Mouse (Mus musculus): ENCODE results near the gene Gdf15. TPM values are rescaled to one million over a fixed set of nuclear protein-coding genes. Genes with fewer than 3 reads are reported as not detected.

The Gdf15 gene
- total and polyA plus RNA-seq, 3 experiments: 0.15 to 0.63 TPM; not detected in 1

DNA sequence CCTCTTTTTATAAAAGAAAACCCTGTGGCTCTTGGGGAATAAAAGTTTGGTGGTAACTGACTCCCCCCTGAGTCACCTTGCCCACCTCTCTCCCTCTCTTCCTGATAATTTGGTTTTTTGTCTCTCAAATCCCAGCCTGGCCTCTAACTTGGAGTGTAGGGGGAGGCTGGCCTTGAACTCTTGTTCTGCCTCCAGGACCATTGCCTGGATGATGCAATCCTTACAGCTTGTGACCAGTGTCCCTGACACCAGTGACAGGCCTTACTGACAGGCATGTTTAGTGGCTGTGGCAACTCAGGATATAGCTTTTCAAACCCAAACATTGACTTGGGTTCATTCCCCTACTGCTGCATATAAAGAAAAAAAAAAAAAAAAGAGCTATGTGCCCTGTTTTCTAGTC lies 14.5 kb upstream of the Gdf15 start:
- peaks cover 9 to 30% of the 10 kb centered on the region in 2 experiments for H3K4me1 ChIP-seq (ENCODE audit: control insufficient read depth in 1 of 2, insufficient read depth in 2 of 2, low read length in 2 of 2)
- TF ChIP-seq USF1 (IDR thresholded peaks at IDR 0.05; ENCODE audit: low read depth, low read length): no peak
- TF ChIP-seq ETS1 (IDR thresholded peaks at IDR 0.05; ENCODE audit: low read depth, low read length): no peak
- no peak for TF ChIP-seq TCF12 (IDR thresholded peaks at IDR 0.05; ENCODE audit: low read depth, low read length)
- no peak for TF ChIP-seq CTCF (IDR thresholded peaks at IDR 0.05 in 2 of 3, conservative IDR thresholded peaks at IDR 0.05 in 1 of 3; ENCODE audit: control insufficient read depth in 1 of 3, insufficient read depth in 1 of 3, low read depth in 2 of 3, low read length in 3 of 3, poor library complexity in 1 of 3, severe bottlenecking in 1 of 3)
- no peak for TF ChIP-seq MEF2A (IDR thresholded peaks at IDR 0.05; ENCODE audit: extremely low read depth, insufficient replicate concordance, low read depth, low read length, poor library complexity, severe bottlenecking)
- H3K27me3 ChIP-seq (ENCODE audit: control insufficient read depth in 1 of 2, insufficient read depth in 2 of 2, low read length in 2 of 2): no peaks in the 10 kb centered on the region
- no peak overlapping the region for H3K4me3 ChIP-seq (ENCODE audit: control insufficient read depth in 1 of 2, insufficient read depth in 1 of 2, low read depth in 2 of 2, low read length in 2 of 2)
- DNase-seq (ENCODE audit: low read depth, low spot score): no peak
- peaks cover 0 to 24% of the 10 kb centered on the region in 2 experiments; a peak in 2 of 4 replicates for H3K36me3 ChIP-seq (ENCODE audit: control insufficient read depth in 1 of 2, insufficient read depth in 2 of 2, low read length in 2 of 2)
- no peaks in the 10 kb centered on the region for H3K79me2 ChIP-seq (ENCODE audit: control insufficient read depth, insufficient read depth, low read length, poor library complexity)
- H3K9ac ChIP-seq (ENCODE audit: control insufficient read depth, low read depth, low read length, poor library complexity, severe bottlenecking): peak overlapping the region; percentile 24; the same call in 1 of the 2 replicates
- no peaks in the 10 kb centered on the region for H3K9me3 ChIP-seq (replicated peaks; ENCODE audit: insufficient read depth, low read length)
- H3K27ac ChIP-seq (ENCODE audit: control insufficient read depth, low read depth, low read length): no peak overlapping the region

DNA sequence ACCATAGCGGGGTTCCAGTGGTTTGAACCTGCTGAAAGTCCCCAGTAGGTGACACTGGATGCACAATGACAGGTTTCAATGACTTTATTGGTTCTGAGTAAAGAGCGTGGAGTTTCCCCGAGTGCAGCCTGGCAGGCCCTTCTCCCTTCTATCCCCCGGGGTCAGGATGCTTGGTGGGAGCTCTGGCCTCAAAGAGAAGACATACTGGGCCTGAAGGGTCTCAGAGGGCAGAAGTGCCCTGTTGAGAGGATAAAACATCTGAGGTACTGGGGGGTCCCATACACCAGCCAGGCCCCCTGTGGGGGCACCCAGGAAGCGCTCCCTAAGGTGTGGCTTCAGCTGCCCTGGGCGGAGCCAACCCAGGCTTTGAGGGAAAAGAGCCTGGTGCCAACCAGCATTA lies 14.1 kb upstream of the Gdf15 start:
- Histone ChIP-seq H3K27me3 (ENCODE audit: control insufficient read depth in 1 of 2, insufficient read depth in 2 of 2, low read length in 2 of 2) (no peaks in the 10 kb centered on the region), H3K9ac (ENCODE audit: control insufficient read depth, low read depth, low read length, poor library complexity, severe bottlenecking) (no peak overlapping the region), H3K4me3 (ENCODE audit: control insufficient read depth in 1 of 2, insufficient read depth in 1 of 2, low read depth in 2 of 2, low read length in 2 of 2) (no peak overlapping the region), H3K36me3 (ENCODE audit: control insufficient read depth in 1 of 2, insufficient read depth in 2 of 2, low read length in 2 of 2) (peaks cover 0 to 24% of the 10 kb centered on the region in 2 experiments; a peak in 2 of 4 replicates), H3K4me1 (ENCODE audit: control insufficient read depth in 1 of 2, insufficient read depth in 2 of 2, low read length in 2 of 2) (peaks cover 9 to 30% of the 10 kb centered on the region in 2 experiments), H3K79me2 (ENCODE audit: control insufficient read depth, insufficient read depth, low read length, poor library complexity) (no peaks in the 10 kb centered on the region), H3K27ac (ENCODE audit: control insufficient read depth, low read depth, low read length) (no peak overlapping the region), H3K9me3 (replicated peaks; ENCODE audit: insufficient read depth, low read length) (no peaks in the 10 kb centered on the region)
- DNase-seq (ENCODE audit: low read depth, low spot score): no peak
- TF ChIP-seq NRF1 (IDR thresholded peaks at IDR 0.05; ENCODE audit: insufficient read depth, low read depth, low read length, poor library complexity, severe bottlenecking): no peak
- no peak for TF ChIP-seq SMC3 (IDR thresholded peaks at IDR 0.05; ENCODE audit: low read depth, low read length)
- no peak for TF ChIP-seq POLR2A (IDR thresholded peaks at IDR 0.05; ENCODE audit: control insufficient read depth in 1 of 2, insufficient read depth in 1 of 2, low read depth in 1 of 2, low read length in 2 of 2, poor library complexity in 1 of 2)
- no peak for TF ChIP-seq HCFC1 (IDR thresholded peaks at IDR 0.05; ENCODE audit: low read depth, low read length)

DNA sequence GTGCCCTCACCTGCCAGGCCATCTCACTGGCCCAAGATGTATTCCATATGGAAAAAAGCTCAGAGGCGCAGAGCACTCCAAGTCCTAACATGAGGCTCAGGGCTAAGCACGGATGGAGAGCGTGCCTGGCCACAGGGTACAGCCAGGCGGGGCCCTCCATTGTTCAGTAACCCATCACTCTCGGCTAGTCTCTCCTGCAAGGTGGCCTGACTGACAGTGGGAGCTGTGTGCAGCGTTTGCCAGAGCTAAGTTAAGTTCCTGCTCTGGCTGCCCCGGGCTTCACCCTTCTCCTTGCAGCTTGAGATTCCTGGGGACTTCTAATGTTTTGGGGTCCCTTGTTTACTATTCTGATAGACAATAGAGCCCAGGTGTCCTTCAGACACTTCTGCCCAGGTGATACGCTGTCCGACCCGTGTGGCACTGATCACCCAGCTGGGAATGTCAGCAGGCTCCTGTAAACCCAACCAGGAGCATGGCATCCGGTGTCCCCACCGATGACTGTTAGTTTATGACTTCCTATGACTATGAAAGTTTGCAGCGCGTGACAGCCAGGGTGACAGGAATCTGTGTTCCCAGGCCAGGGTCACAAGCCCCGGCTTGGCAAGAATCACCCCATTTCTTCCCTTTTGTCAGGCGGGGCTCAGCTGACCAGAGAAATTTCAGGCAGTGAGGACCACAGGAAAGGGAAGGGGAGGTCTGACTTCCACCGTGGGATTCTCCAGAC lies 13.4 kb upstream of the Gdf15 start:
- Histone ChIP-seq H3K79me2 (ENCODE audit: control insufficient read depth, insufficient read depth, low read length, poor library complexity) (no peaks in the 10 kb centered on the region), H3K9ac (ENCODE audit: control insufficient read depth, low read depth, low read length, poor library complexity, severe bottlenecking) (no peak overlapping the region), H3K36me3 (ENCODE audit: control insufficient read depth in 1 of 2, insufficient read depth in 2 of 2, low read length in 2 of 2) (peaks cover 0 to 24% of the 10 kb centered on the region in 2 experiments; a peak in 2 of 4 replicates), H3K4me1 (ENCODE audit: control insufficient read depth in 1 of 2, insufficient read depth in 2 of 2, low read length in 2 of 2) (peaks cover 9 to 30% of the 10 kb centered on the region in 2 experiments), H3K27me3 (ENCODE audit: control insufficient read depth in 1 of 2, insufficient read depth in 2 of 2, low read length in 2 of 2) (no peaks in the 10 kb centered on the region), H3K27ac (ENCODE audit: control insufficient read depth, low read depth, low read length) (no peak overlapping the region), H3K9me3 (replicated peaks; ENCODE audit: insufficient read depth, low read length) (no peaks in the 10 kb centered on the region), H3K4me3 (ENCODE audit: control insufficient read depth in 1 of 2, insufficient read depth in 1 of 2, low read depth in 2 of 2, low read length in 2 of 2) (no peak overlapping the region)
- DNase-seq (ENCODE audit: low read depth, low spot score): no peak
- TF ChIP-seq SMC3 (IDR thresholded peaks at IDR 0.05; ENCODE audit: low read depth, low read length): no peak
- no peak for TF ChIP-seq ZC3H11A (IDR thresholded peaks at IDR 0.05; ENCODE audit: low read depth, low read length)
- 0 out of 2 replicates have a peak, but pooled peaks have one; percentile 27 for TF ChIP-seq ZMIZ1 (IDR thresholded peaks at IDR 0.05; ENCODE audit: low read depth, low read length)

Data from MEL (cell line).